9 mouse cellular contexts compared by ENCODE assay signal in genomic region chr7:63802751-63803150, GRCm38 (mm10).
DNase-seq lines count a peak whose midpoint lies in the region; ATAC-seq and TF ChIP-seq lines count a peak whose summit lies in the region.
"Had no signal": no experiment of that assay in that cellular context is flagged by ENCODE, and none has a peak within 500 bp of the region (broad histone marks: within the 10 kb centered on the region; RNA-seq: fewer than 3 reads in every experiment).

No protein-coding gene starts in this region.

- no peak overlapping the region for H3ac ChIP-seq in myocyte (ENCODE audit: control insufficient read depth, insufficient read length)

- H3K4me3 ChIP-seq in liver, postnatal 0 days (ENCODE audit: low read depth, low read length): no peak overlapping the region
- H3K4me3 ChIP-seq in liver, embryonic 11.5 days (ENCODE audit: low read depth, low read length): no peak overlapping the region
- H3K4me3 ChIP-seq in myocyte: no peak overlapping the region

- no peaks in the 10 kb centered on the region for H3K9me3 ChIP-seq in liver, postnatal 0 days (ENCODE audit: low read length)
- no peaks in the 10 kb centered on the region for H3K9me3 ChIP-seq in liver, embryonic 11.5 days (ENCODE audit: control insufficient read depth, low read length)

- no peaks in the 10 kb centered on the region for H3K36me3 ChIP-seq in liver, postnatal 0 days (replicated peaks; ENCODE audit: insufficient read depth, low read length)
- H3K36me3 ChIP-seq in liver, embryonic 11.5 days (ENCODE audit: control insufficient read depth, insufficient read depth, low read length): no peaks in the 10 kb centered on the region
- H3K36me3 ChIP-seq in myocyte (ENCODE audit: control insufficient read depth, insufficient read depth): no peaks in the 10 kb centered on the region

- TF ChIP-seq POLR2A in myocyte (IDR thresholded peaks at IDR 0.05; ENCODE audit: insufficient read length, low read depth): peak; percentile 60

- DNase-seq in liver, postnatal 0 days: peak; percentile 11
- no peak for DNase-seq in liver, embryonic 11.5 days (ENCODE audit: low spot score)
- peak; percentile 94 for DNase-seq in ZHBTc4 (ENCODE audit: low read depth, low spot score)
- DNase-seq in heart, adult 9 months (ENCODE audit: low spot score in 2 of 2): peak; percentile 57 to 70
- no peak for DNase-seq in layer of hippocampus, postnatal 14 days (ENCODE audit: low spot score in 2 of 2)
- DNase-seq in layer of hippocampus, adult 9-10 months (ENCODE audit: low spot score): no peak
- no peak for DNase-seq in cerebellum, postnatal 36 days

- no peak overlapping the region for H3K9ac ChIP-seq in liver, postnatal 0 days (replicated peaks)
- no peak overlapping the region for H3K9ac ChIP-seq in liver, embryonic 11.5 days (ENCODE audit: low read depth, low read length)

- no peak overlapping the region for H3K27ac ChIP-seq in liver, postnatal 0 days (ENCODE audit: low read depth)
- no peak overlapping the region for H3K27ac ChIP-seq in liver, embryonic 11.5 days (ENCODE audit: low read depth, low read length)

- H3K4me1 ChIP-seq in liver, postnatal 0 days (ENCODE audit: insufficient read depth): no peaks in the 10 kb centered on the region
- H3K4me1 ChIP-seq in liver, embryonic 11.5 days (replicated peaks; ENCODE audit: control insufficient read depth, insufficient read depth, low read length): no peaks in the 10 kb centered on the region

- ATAC-seq in liver, postnatal 0 days: no peak
- ATAC-seq in liver, embryonic 11.5 days (replicated peaks; ENCODE audit: low FRiP score): no peak
- ATAC-seq: Patski had no signal

- no peaks in the 10 kb centered on the region for H3K27me3 ChIP-seq in liver, postnatal 0 days (ENCODE audit: insufficient read depth, low read length)
- H3K27me3 ChIP-seq in liver, embryonic 11.5 days (replicated peaks; ENCODE audit: control insufficient read depth, insufficient read depth, low read length): no peaks in the 10 kb centered on the region
- H3K27me3 ChIP-seq in myocyte (ENCODE audit: control insufficient read depth, insufficient read depth, insufficient read length): no peaks in the 10 kb centered on the region
- H3K27me3 ChIP-seq: Patski had no signal

- WGBS in liver, postnatal 0 days (ENCODE audit: insufficient replicate concordance): 84% methylated on average over 21 of the region's 21 CpGs
- 84% methylated on average over 21 of the region's 21 CpGs for WGBS in liver, embryonic 11.5 days

- H3K79me2 ChIP-seq in myocyte (ENCODE audit: control insufficient read depth, insufficient read depth): no peaks in the 10 kb centered on the region

- H3K4me2 ChIP-seq in liver, postnatal 0 days (ENCODE audit: low read depth, low read length): no peak overlapping the region
- H3K4me2 ChIP-seq in liver, embryonic 11.5 days: no peak overlapping the region
- H3K4me2 ChIP-seq in myocyte (ENCODE audit: low read depth): peak overlapping the region; percentile 44

- no peak for TF ChIP-seq CTCF in liver, postnatal 0 days (IDR thresholded peaks at IDR 0.05; ENCODE audit: low read depth)

- TF ChIP-seq EP300 in liver, postnatal 0 days (IDR thresholded peaks at IDR 0.05; ENCODE audit: low read depth): no peak

TF ChIP-seq in myocyte, 11 proteins besides CTCF, POLR2A, EP300 and RAD21:
- TF ChIP-seq REST (IDR thresholded peaks at IDR 0.05; ENCODE audit: insufficient read depth, insufficient read length): no peak
- no peak for TF ChIP-seq CEBPB (IDR thresholded peaks at IDR 0.05; ENCODE audit: insufficient read depth, poor library complexity, severe bottlenecking)
- TF ChIP-seq TCF12 (IDR thresholded peaks at IDR 0.05; ENCODE audit: insufficient read depth, poor library complexity, severe bottlenecking): no peak
- TF ChIP-seq USF1 (IDR thresholded peaks at IDR 0.05; ENCODE audit: low read depth): no peak
- TF ChIP-seq SRF (IDR thresholded peaks at IDR 0.05; ENCODE audit: control insufficient read depth, insufficient read length, low read depth): no peak
- peak; percentile 22 for TF ChIP-seq TCF3 (IDR thresholded peaks at IDR 0.05; ENCODE audit: insufficient read length, low read depth)
- TF ChIP-seq E2F4 (IDR thresholded peaks at IDR 0.05; ENCODE audit: insufficient read depth): no peak
- TF ChIP-seq MAX (IDR thresholded peaks at IDR 0.05; ENCODE audit: low read depth): no peak
- peak; percentile 52 for TF ChIP-seq POLR2AphosphoS2 (IDR thresholded peaks at IDR 0.05; ENCODE audit: insufficient read length, low read depth)
- peak in 1 of 3 experiments; percentile 57 for TF ChIP-seq MYOD1 (IDR thresholded peaks at IDR 0.05; ENCODE audit: control insufficient read depth in 1 of 3, insufficient read length in 2 of 3, low read depth in 2 of 3)
- TF ChIP-seq MYOG (IDR thresholded peaks at IDR 0.05; ENCODE audit: control insufficient read depth in 1 of 3, insufficient read depth in 1 of 3, insufficient read length in 2 of 3, low read depth in 2 of 3): peak in 1 of 3 experiments; percentile 63

Comparison
In these comparisons a context has a peak if more than half of its experiments do, and no peak if none do; other contexts are left out.
1. DNase-seq: peak in liver, postnatal 0 days (single experiment), ZHBTc4 (single experiment) and heart, adult 9 months (2 of 2); none in liver, embryonic 11.5 days (single experiment), layer of hippocampus, postnatal 14 days (0 of 2), layer of hippocampus, adult 9-10 months (single experiment) and cerebellum, postnatal 36 days (0 of 2).